Mouse (Mus musculus): Measurements from ENCODE around the gene 3110082I17Rik.

The 3110082I17Rik gene
- long read RNA-seq, experiment 1, transcript 3110082I17Rik-201 (5 exons, 1,429 nt): major isoform, 16 of 21 reads
- long read RNA-seq, experiment 1, partial matches to known transcripts: 0 of 21 reads
- long read RNA-seq, experiment 1, other reads (novel, unspliced or antisense): 5 of 21 reads
- long read RNA-seq, experiment 2, transcript 3110082I17Rik-201 (5 exons, 1,429 nt): major isoform, 16 of 21 reads
- long read RNA-seq, experiment 2, partial matches to known transcripts: 0 of 21 reads
- long read RNA-seq, experiment 2, other reads (novel, unspliced or antisense): 4 of 21 reads

- intact Hi-C loops (cut with DNase I): no loop called here
Measured at GRCm38 (mm10) chr5:139460384-139461067, at the start of gene 3110082I17Rik. 3110082I17Rik (minus strand) TSS chr5:139460527.

GRCm38 (mm10) chr5:139506207-139506606 lies 45.9 kb upstream of the 3110082I17Rik start:
- intact Hi-C loops (cut with DNase I): loop anchor here (5.0 kb wide), 2 partner anchors 74 to 144 kb away; no protein-coding TSS in a partner anchor

GRCm38 (mm10) chr5:139505073-139505606 lies 44.8 kb upstream of the 3110082I17Rik start:
- intact Hi-C loops (cut with DNase I): loop anchor here (5.0 kb wide), 2 partner anchors 73 to 143 kb away; no protein-coding TSS in a partner anchor

- intact Hi-C loops (cut with DNase I): no loop called here
Measured at GRCm38 (mm10) chr5:139502281-139502680, 42.0 kb upstream of the 3110082I17Rik start.

DNA sequence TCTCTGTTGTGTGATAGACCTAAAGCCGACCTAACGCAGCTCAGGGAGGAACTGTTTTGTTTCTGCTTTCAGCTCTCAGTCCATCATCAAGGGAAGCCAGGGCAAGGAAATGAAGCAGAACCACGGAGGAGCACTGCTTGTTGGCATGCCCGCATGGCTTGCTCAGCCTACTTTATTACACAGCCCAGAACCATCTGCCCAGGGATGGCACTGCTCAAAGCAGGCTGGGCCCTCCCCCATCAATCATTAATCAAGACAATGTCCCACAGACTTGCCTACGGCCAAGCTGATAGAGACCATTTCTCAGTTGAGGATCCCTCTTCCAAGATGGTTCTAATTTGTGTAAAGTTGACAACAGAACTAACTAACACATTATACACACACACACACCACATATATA lies 38.5 kb upstream of the 3110082I17Rik start:
- intact Hi-C loops (cut with DNase I): no loop called here

DNA sequence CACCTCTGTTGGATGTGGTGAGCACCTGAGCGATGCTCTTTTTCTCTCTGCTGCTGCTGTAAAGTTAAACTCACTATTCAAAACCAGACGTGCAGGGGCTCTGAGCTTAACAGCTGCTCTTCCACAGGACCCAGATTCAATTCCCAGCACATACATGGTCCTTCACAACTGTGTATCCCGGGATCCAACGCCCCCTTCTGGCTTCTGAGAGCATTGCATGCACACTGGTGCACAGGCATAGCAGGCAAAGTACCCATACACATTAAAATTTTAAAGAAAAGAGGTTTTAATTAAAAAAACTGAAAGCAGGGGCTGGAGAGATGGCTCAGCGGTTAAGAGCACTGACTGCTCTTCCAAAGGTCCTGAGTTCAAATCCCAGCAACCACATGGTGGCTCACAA lies 36.6 kb upstream of the 3110082I17Rik start:
- intact Hi-C loops (cut with DNase I): no loop called here

- intact Hi-C loops (cut with DNase I): no loop called here
Measured at GRCm38 (mm10) chr5:139495019-139495669, 34.8 kb upstream of the 3110082I17Rik start.

DNA sequence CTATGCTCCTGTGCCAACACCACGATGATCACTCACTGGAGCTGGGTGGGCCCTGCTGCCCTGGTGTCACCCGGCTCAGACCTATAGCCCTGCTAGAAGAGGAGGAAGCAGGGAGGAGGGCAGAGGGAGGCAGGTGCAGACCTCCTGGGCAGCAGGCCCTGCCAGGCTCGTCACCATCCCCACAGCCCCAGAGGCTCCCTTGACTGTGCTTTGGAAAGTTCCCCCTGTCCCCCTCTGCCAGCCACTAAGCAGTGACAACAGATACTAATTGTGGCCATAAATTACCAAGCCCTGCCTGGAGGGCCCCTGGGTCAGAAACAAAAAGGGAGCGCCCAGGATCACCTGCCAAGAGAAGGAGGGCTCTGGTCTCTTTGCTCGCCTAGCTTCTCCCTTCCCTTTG lies 33.4 kb upstream of the 3110082I17Rik start:
- intact Hi-C loops (cut with DNase I): no loop called here

DNA sequence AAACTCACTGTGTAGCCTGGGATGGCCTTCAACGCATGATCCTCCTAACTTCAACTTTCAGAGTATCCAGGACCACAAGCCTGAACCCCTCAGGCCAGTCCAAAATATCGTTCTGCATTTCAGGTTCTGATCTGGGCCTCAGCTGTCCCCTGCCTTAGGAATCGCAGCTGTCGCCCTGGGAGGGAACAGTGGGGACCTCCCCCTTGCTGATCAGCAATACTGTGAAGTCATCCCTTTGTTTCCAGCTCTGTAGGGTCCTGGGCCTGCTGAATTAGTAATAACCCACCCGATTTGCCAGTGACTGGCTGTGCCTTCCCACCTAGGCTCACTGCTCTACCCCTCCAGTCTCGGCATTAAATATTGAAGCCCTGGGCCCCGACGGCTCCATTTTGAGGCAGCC lies 31.0 kb upstream of the 3110082I17Rik start:
- intact Hi-C loops (cut with DNase I): no loop called here

GRCm38 (mm10) chr5:139490131-139490530 lies 29.8 kb upstream of the 3110082I17Rik start:
- intact Hi-C loops (cut with DNase I): no loop called here

GRCm38 (mm10) chr5:139484185-139484814 lies 24.0 kb upstream of the 3110082I17Rik start, which contains the start of gene Zfand2a:
Zfand2a (minus strand) TSS chr5:139484549.
- intact Hi-C loops (cut with DNase I): no loop called here

- intact Hi-C loops (cut with DNase I): no loop called here
Measured at GRCm38 (mm10) chr5:139483171-139483848, 23.0 kb upstream of the 3110082I17Rik start.

- intact Hi-C loops (cut with DNase I): no loop called here
Measured at GRCm38 (mm10) chr5:139480406-139480805, 20.1 kb upstream of the 3110082I17Rik start.

DNA sequence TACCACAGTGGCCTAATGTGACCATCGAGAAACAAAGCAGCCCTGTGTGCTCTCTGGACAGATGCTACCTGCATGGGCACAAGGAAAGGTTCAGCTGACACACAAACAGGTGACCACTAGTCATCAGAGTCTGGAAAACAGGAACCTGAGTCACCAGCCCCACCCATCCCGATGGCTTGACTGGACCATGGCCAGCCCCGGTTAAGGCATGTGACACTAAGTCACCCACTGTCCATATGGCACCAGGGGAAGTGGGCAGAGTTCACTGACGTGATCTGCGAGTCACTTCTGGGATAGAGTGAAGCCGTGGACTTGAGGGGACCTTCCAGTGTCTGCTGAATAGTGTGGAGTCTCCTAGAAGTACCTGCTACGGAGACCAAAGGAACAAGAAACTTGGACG lies 18.8 kb upstream of the 3110082I17Rik start:
- intact Hi-C loops (cut with DNase I): no loop called here

- intact Hi-C loops (cut with DNase I): no loop called here
Measured at GRCm38 (mm10) chr5:139474741-139475140, 14.4 kb upstream of the 3110082I17Rik start.

DNA sequence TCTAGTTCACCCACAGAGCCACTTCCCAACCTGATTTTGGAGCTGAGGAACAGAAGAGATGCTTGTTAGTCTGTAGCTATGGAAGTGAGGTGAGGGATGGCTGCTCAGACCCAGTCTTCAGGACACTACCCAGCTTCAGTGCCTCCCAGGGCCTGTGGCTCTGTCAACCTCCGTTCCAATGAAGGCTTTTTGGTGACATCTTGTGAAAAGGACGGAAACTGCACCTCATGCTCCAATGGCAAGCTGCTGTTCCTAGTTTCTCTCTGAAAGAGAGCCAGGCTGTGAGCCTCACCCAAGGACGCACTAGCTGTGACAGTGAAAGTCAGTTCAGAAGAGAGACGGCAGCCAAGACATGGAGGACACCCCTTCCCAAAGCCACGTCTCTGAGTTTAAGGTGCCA lies 7.7 kb upstream of the 3110082I17Rik start:
- intact Hi-C loops (cut with DNase I): loop anchor here (2.0 to 5.0 kb wide), 2 partner anchors 56 to 103 kb away; no protein-coding TSS in a partner anchor

- intact Hi-C loops (cut with DNase I): loop anchor here (2.0 to 5.0 kb wide), 2 partner anchors 54 to 102 kb away; no protein-coding TSS in a partner anchor
Measured at GRCm38 (mm10) chr5:139466801-139467200, 6.5 kb upstream of the 3110082I17Rik start.

GRCm38 (mm10) chr5:139466373-139466772 lies 6.0 kb upstream of the 3110082I17Rik start:
- intact Hi-C loops (cut with DNase I): loop anchor here (2.0 to 5.0 kb wide), 2 partner anchors 54 to 102 kb away; no protein-coding TSS in a partner anchor

- intact Hi-C loops (cut with DNase I): loop anchor here (5.0 kb wide), 1 partner anchor 53 kb away; no protein-coding TSS in a partner anchor
Measured at GRCm38 (mm10) chr5:139464874-139465273, 4.5 kb upstream of the 3110082I17Rik start.

GRCm38 (mm10) chr5:139459938-139460337 lies 389 bp downstream of the 3110082I17Rik start:
- intact Hi-C loops (cut with DNase I): no loop called here
